8 mouse cellular contexts compared by ENCODE assay signal in the genomic region with DNA sequence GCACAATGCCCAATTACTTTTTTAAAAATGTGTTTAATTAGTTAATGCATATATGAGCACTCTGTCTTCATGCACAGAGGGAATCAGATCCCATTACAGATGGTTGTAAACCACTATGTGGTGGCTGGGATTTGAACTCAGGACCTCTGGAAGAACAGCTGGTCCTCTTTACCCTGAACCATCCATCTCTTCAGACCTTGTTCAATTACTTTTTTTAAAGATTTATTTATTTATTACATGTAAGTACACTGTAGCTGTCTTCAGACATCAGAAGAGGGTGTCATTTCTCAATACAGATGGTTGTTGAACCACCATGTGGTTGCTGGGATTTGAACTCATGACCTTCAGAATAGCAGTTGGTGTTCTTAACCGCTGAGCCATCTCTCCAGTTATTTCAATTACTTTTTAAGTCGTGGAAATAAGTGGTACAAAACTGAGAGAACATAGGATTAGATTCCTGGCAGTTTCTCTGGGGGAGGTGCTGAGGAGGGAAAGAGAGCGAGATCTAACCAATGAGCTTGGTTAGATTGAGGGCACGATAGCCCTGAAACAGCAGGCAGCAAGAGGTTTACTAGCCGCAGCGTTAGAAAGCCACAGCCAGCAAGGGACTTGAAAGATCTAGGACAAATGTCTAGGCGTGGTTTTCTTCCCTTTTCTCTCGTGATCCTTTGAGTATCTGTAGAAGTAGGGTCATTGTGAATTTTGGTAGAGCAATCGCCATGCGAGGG. TPM values are rescaled to one million over a fixed set of nuclear protein-coding genes. Genes with fewer than 3 reads are reported as not detected.
DNase-seq lines count a peak whose midpoint lies in the region; ATAC-seq and TF ChIP-seq lines count a peak whose summit lies in the region.

No protein-coding gene starts in this region.

- H3K4me3 ChIP-seq in lung, postnatal 0 days (ENCODE audit: low read depth, low read length): peak overlapping the region; percentile 58
- H3K4me3 ChIP-seq in hindbrain, postnatal 0 days (ENCODE audit: low read length): peak overlapping the region; percentile 72
- peak overlapping the region; percentile 80 for H3K4me3 ChIP-seq in midbrain, embryonic 15.5 days

- no peaks in the 10 kb centered on the region for H3K27me3 ChIP-seq in lung, postnatal 0 days (replicated peaks; ENCODE audit: insufficient read depth, low read length)
- no peaks in the 10 kb centered on the region for H3K27me3 ChIP-seq in hindbrain, postnatal 0 days (ENCODE audit: insufficient read depth, low read length)
- H3K27me3 ChIP-seq in midbrain, embryonic 15.5 days (replicated peaks): no peaks in the 10 kb centered on the region

- H3K9me3 ChIP-seq in lung, postnatal 0 days (ENCODE audit: low read length): no peaks in the 10 kb centered on the region
- H3K9me3 ChIP-seq in hindbrain, postnatal 0 days (ENCODE audit: low read length): no peaks in the 10 kb centered on the region
- no peaks in the 10 kb centered on the region for H3K9me3 ChIP-seq in midbrain, embryonic 15.5 days

- TF ChIP-seq EP300 in lung, postnatal 0 days (IDR thresholded peaks at IDR 0.05): no peak

- peaks cover 5% of the 10 kb centered on the region; the same call in 1 of the 2 replicates for H3K36me3 ChIP-seq in lung, postnatal 0 days (ENCODE audit: insufficient read depth, low read length)
- H3K36me3 ChIP-seq in hindbrain, postnatal 0 days (ENCODE audit: insufficient read depth, low read length): no peaks in the 10 kb centered on the region; the same call in 1 of the 2 replicates
- 0 out of 2 replicates have a peak, but pooled peaks cover 2% of the 10 kb centered on the region for H3K36me3 ChIP-seq in midbrain, embryonic 15.5 days (replicated peaks)

- H3K27ac ChIP-seq in lung, postnatal 0 days (ENCODE audit: low read length): peak overlapping the region; percentile 89
- peak overlapping the region; percentile 94 for H3K27ac ChIP-seq in hindbrain, postnatal 0 days
- H3K27ac ChIP-seq in midbrain, embryonic 15.5 days: peak overlapping the region; percentile 94

- TF ChIP-seq CTCF in lung, postnatal 0 days (IDR thresholded peaks at IDR 0.05): no peak
- no peak for TF ChIP-seq CTCF in hindbrain, postnatal 0 days (IDR thresholded peaks at IDR 0.05; ENCODE audit: low read depth)

- peak overlapping the region; percentile 20; the same call in 1 of the 2 replicates for H3K9ac ChIP-seq in lung, postnatal 0 days (replicated peaks; ENCODE audit: low read depth)
- peak overlapping the region; percentile 68 for H3K9ac ChIP-seq in hindbrain, postnatal 0 days (replicated peaks; ENCODE audit: low read length)
- H3K9ac ChIP-seq in midbrain, embryonic 15.5 days: 0 out of 2 replicates have a peak overlapping the region, but pooled peaks have one; percentile 71

- peak overlapping the region; percentile 58 for H3K4me2 ChIP-seq in lung, postnatal 0 days (replicated peaks; ENCODE audit: low read depth, low read length)
- H3K4me2 ChIP-seq in hindbrain, postnatal 0 days (ENCODE audit: low read depth, low read length): peak overlapping the region; percentile 65
- H3K4me2 ChIP-seq in midbrain, embryonic 15.5 days: peak overlapping the region; percentile 62

- DNase-seq in adrenal gland, postnatal 36 days: peak; percentile 20 to 45
- DNase-seq in adrenal gland, postnatal 10 days: no peak
- no peak for DNase-seq in lung, postnatal 0 days (ENCODE audit: low spot score)
- no peak for DNase-seq in lung, postnatal 25 days (ENCODE audit: low spot score)
- DNase-seq in hindbrain, postnatal 0 days (ENCODE audit: low spot score): no peak
- no peak for DNase-seq in adrenal gland, adult 8-10 months
- no peak for DNase-seq in layer of hippocampus, adult 8-10 months (ENCODE audit: low spot score in 2 of 2)

- peaks cover 3% of the 10 kb centered on the region; the same call in 1 of the 2 replicates for H3K4me1 ChIP-seq in lung, postnatal 0 days (ENCODE audit: insufficient read depth, low read depth, low read length)
- peaks cover 11% of the 10 kb centered on the region for H3K4me1 ChIP-seq in hindbrain, postnatal 0 days (ENCODE audit: insufficient read depth, low read length)
- H3K4me1 ChIP-seq in midbrain, embryonic 15.5 days: peaks cover 34% of the 10 kb centered on the region

- ATAC-seq in lung, postnatal 0 days: no peak
- ATAC-seq in hindbrain, postnatal 0 days: no peak
- ATAC-seq in midbrain, embryonic 15.5 days (replicated peaks): no peak

- WGBS in lung, postnatal 0 days: 12% methylated on average over 10 of the region's 10 CpGs
- 10% methylated on average over 10 of the region's 10 CpGs for WGBS in hindbrain, postnatal 0 days
- 10% methylated on average over 10 of the region's 10 CpGs for WGBS in midbrain, embryonic 15.5 days

RNA-seq across cellular contexts. Expression of gene Casp9, which starts 0.7 kb away (rescaled TPM):
- 10 to 100 TPM; 16.8 to 24.3 TPM for total RNA-seq in adrenal gland, postnatal 36 days (2021)
- total RNA-seq in adrenal gland, postnatal 10 days (2021): 10 to 100 TPM; 14.4 to 22.5 TPM
- polyA plus RNA-seq in lung, postnatal 0 days (2015; fragmentation: Nextera tagmentation; extraction: Ambion mirVana): 19.2 and 20.2 TPM in 2 replicates
- total RNA-seq in hindbrain, postnatal 0 days (2014; rRNA removed): 25.9 and 29.1 TPM in 2 replicates
- 17.9 and 20.3 TPM in 2 replicates for polyA plus RNA-seq in hindbrain, postnatal 0 days (2015; fragmentation: Nextera tagmentation; extraction: Ambion mirVana)
- 20.7 and 21.4 TPM in 2 replicates for polyA plus RNA-seq in midbrain, embryonic 15.5 days (2015; fragmentation: Nextera tagmentation; extraction: Ambion mirVana)
- total RNA-seq in adrenal gland, adult 8-10 months (2022): 10 to 100 TPM; 21.4 to 29.4 (median 26.5) TPM
- 10 to 100 TPM; 22.6 to 26.0 (median 25.6) TPM for total RNA-seq in layer of hippocampus, adult 8-10 months (2022)

RNA-seq across cellular contexts. Expression of gene Dnajc16, which starts 2.0 kb away (rescaled TPM):
- total RNA-seq in adrenal gland, postnatal 36 days (2021): 10 to 100 TPM; 23.6 to 26.0 TPM
- 10 to 100 TPM; 16.1 to 16.8 TPM for total RNA-seq in adrenal gland, postnatal 10 days (2021)
- 3.3 and 3.7 TPM in 2 replicates for polyA plus RNA-seq in lung, postnatal 0 days (2015; fragmentation: Nextera tagmentation; extraction: Ambion mirVana)
- 17.5 and 21.0 TPM in 2 replicates for total RNA-seq in hindbrain, postnatal 0 days (2014; rRNA removed)
- polyA plus RNA-seq in hindbrain, postnatal 0 days (2015; fragmentation: Nextera tagmentation; extraction: Ambion mirVana): 6.1 and 6.8 TPM in 2 replicates
- polyA plus RNA-seq in midbrain, embryonic 15.5 days (2015; fragmentation: Nextera tagmentation; extraction: Ambion mirVana): 6.5 and 6.6 TPM in 2 replicates
- 10 to 100 TPM; 28.1 to 36.3 (median 32.7) TPM for total RNA-seq in adrenal gland, adult 8-10 months (2022)
- 10 to 100 TPM; 42.0 to 51.0 (median 44.1) TPM for total RNA-seq in layer of hippocampus, adult 8-10 months (2022)

RNA-seq across cellular contexts. Expression of gene Cela2a, which starts 33.2 kb away (rescaled TPM):
- total RNA-seq in adrenal gland, postnatal 36 days (2021): not detected
- not detected for total RNA-seq in adrenal gland, postnatal 10 days (2021)
- not detected in 2 replicates for polyA plus RNA-seq in lung, postnatal 0 days (2015; fragmentation: Nextera tagmentation; extraction: Ambion mirVana)
- not detected in 2 replicates for total RNA-seq in hindbrain, postnatal 0 days (2014; rRNA removed)
- polyA plus RNA-seq in hindbrain, postnatal 0 days (2015; fragmentation: Nextera tagmentation; extraction: Ambion mirVana): 0.23 and 0.26 TPM in 2 replicates
- 0.36 and 0.43 TPM in 2 replicates for polyA plus RNA-seq in midbrain, embryonic 15.5 days (2015; fragmentation: Nextera tagmentation; extraction: Ambion mirVana)
- total RNA-seq in adrenal gland, adult 8-10 months (2022): not detected
- total RNA-seq in layer of hippocampus, adult 8-10 months (2022): not detected

RNA-seq across cellular contexts. Expression of gene Agmat, which starts 46.2 kb away (rescaled TPM):
- 10 to 100 TPM; 35.7 to 41.3 TPM for total RNA-seq in adrenal gland, postnatal 36 days (2021)
- total RNA-seq in adrenal gland, postnatal 10 days (2021): 10 to 100 TPM; 15.6 to 34.4 TPM
- 0.25 and 0.27 TPM in 2 replicates for polyA plus RNA-seq in lung, postnatal 0 days (2015; fragmentation: Nextera tagmentation; extraction: Ambion mirVana)
- 0.72 TPM in 1 of 2 replicates, not detected in the other for total RNA-seq in hindbrain, postnatal 0 days (2014; rRNA removed)
- polyA plus RNA-seq in hindbrain, postnatal 0 days (2015; fragmentation: Nextera tagmentation; extraction: Ambion mirVana): 0.60 and 0.62 TPM in 2 replicates
- not detected in 2 replicates for polyA plus RNA-seq in midbrain, embryonic 15.5 days (2015; fragmentation: Nextera tagmentation; extraction: Ambion mirVana)
- 10 to 100 TPM in 3 of 4 experiments, 1 to 10 TPM in 1; 9.4 to 59.0 (median 32.8) TPM for total RNA-seq in adrenal gland, adult 8-10 months (2022)
- not detected for total RNA-seq in layer of hippocampus, adult 8-10 months (2022)

RNA-seq across cellular contexts. Expression of gene Ctrc, which starts 53.4 kb away (rescaled TPM):
- total RNA-seq in adrenal gland, postnatal 36 days (2021): not detected
- not detected for total RNA-seq in adrenal gland, postnatal 10 days (2021)
- not detected in 2 replicates for polyA plus RNA-seq in lung, postnatal 0 days (2015; fragmentation: Nextera tagmentation; extraction: Ambion mirVana)
- not detected in 2 replicates for total RNA-seq in hindbrain, postnatal 0 days (2014; rRNA removed)
- not detected in 2 replicates for polyA plus RNA-seq in hindbrain, postnatal 0 days (2015; fragmentation: Nextera tagmentation; extraction: Ambion mirVana)
- not detected in 2 replicates for polyA plus RNA-seq in midbrain, embryonic 15.5 days (2015; fragmentation: Nextera tagmentation; extraction: Ambion mirVana)
- total RNA-seq in adrenal gland, adult 8-10 months (2022): not detected
- total RNA-seq in layer of hippocampus, adult 8-10 months (2022): not detected

Comparison
In these comparisons a context has a peak if more than half of its experiments do, and no peak if none do; other contexts are left out.
1. DNase-seq: peak in adrenal gland, postnatal 36 days (2 of 2); none in adrenal gland, postnatal 10 days (single experiment), lung, postnatal 0 days (single experiment), lung, postnatal 25 days (single experiment), hindbrain, postnatal 0 days (single experiment), adrenal gland, adult 8-10 months (single experiment) and layer of hippocampus, adult 8-10 months (0 of 2).
2. H3K9ac ChIP-seq: peak in every context shown above with its lines; median percentile 71 in midbrain, embryonic 15.5 days; 68 in hindbrain, postnatal 0 days; 20 in lung, postnatal 0 days.
3. Peak in every context shown above with its lines, with median percentiles within 50 percentile points of each other: H3K27ac ChIP-seq, H3K4me2 ChIP-seq and H3K4me3 ChIP-seq.